Mouse (Mus musculus) brain, embryonic 14.5 days (tissue): ENCODE measurements around the gene Elk3. TPM values are rescaled to one million over a fixed set of nuclear protein-coding genes. Genes with fewer than 3 reads are reported as not detected.

Experiments
- DNase-seq: peaks from one replicate; pipeline ENCODE4 v3.0.0-alpha.2; 2011; ENCODE audit warnings: low read depth
- CTCF ChIP-seq: fragments of 200-500 bp; IDR thresholded peaks from 2 replicates; pipeline ENCODE4 v1.5.1; 2012; ENCODE audit warnings: inconsistent platforms, mild to moderate bottlenecking, moderate library complexity, borderline replicate concordance; ENCODE audit not compliant: insufficient read depth, insufficient read length; ENCODE audit errors: extremely low read depth
- POLR2A ChIP-seq: fragments of 200-500 bp; IDR thresholded peaks from 2 replicates; pipeline ENCODE4 v1.6.1; 2012; ENCODE audit warnings: mild to moderate bottlenecking, inconsistent platforms, borderline replicate concordance; ENCODE audit not compliant: poor library complexity, insufficient read depth, insufficient read length, severe bottlenecking; ENCODE audit errors: extremely low read depth
- polyA plus RNA-seq: library from polyadenylated mRNA; depleted of rRNA; stranded (reverse); fragments of >200 nt; gene quantifications from 2 replicates; pipeline ENCODE4 v1.2.3, GENCODE M21; 2012

The Elk3 gene
- polyA plus RNA-seq, 1 experiment: 16.0 TPM

DNA sequence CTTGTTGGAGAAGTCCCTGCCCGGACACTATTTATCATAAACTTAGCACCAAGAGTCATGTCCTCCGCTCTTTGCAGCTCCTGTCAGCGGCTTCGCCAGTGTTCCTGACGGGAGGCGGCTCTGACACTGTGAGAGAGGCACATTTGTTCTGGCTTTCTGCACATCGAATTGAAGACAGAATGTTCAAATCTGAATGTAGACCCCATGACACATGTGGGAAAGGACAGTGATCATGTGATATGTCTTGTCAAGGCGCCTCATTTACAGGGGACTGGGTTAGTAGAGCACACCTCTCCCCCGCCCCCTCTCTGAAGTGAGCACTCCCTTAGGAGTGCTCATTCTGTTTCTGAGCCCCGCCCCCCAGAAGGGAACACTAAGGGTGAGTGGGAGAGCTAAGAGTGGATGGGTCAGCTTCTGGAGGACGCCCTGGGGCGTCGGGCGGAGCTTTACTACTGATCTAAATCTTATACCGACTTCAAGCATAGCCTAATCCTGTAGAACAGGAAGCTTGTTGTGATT is 48.9 kb downstream of the Elk3 start:
- TF ChIP-seq CTCF (no peak), POLR2A (no peak)
- peak; percentile 70 for DNase-seq

DNA sequence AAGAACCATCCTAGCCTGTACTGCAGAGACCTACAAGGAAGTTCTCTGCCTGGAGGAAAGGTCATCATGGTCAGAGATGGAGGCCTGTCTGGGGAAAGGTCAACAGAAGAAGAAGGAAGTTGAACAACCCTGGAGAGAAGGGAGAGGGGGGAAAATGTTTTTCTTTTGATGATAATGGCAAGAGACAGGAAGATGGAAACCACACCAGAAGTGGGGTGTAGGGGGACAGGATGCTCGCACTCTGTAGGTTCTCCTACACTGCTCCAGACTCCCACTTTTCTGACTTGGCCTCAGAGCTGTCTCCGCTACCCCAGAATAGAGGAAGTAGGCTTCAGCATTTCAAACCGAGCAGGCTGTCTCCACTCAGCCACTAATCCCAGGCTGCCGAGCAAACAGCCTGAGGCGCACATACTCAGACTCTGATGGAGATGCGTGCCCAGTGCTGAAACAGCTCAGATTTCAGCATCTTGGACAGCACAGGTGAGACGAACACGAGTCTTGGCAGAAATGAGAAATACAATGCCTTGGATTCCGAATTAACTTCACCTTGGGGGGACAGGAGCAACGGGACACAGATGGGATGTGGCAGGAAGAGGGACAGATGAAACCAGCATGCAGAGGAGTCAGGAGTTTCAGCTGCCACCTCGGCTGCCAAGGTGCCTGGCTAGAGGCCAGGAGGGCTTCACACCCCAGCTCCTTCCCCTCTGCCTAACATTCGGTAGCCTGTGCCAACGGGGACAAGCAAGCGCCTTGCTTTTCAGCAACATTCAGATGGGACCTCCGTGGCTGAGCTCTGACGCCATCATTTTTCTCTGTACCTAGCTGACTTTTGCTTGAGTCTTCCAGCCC is 49.6 kb downstream of the Elk3 start:
- TF ChIP-seq CTCF: no peak
- no peak for TF ChIP-seq POLR2A
- DNase-seq: peak; percentile 96

DNA sequence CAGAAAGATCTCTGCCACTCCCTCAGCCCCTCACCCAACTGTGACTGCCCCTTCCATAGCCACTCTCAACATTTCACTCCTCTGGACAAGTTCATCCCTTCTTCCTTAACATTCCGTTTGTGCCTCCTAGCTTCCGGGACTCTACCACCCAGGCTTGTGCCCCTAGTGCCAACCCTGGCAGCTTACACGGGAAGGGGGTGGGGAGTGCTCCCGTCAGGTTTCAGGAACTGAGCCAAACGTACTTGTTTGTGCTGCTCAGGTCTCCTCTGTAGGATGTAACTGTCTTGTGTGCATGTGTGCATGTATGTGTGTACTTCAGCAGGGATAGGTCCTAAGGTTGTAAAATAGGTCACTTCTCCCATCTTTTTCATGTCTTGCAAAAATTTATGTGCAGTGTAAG is 51.1 kb downstream of the Elk3 start:
- DNase-seq: peak; percentile 65
- no peak for TF ChIP-seq POLR2A
- no peak for TF ChIP-seq CTCF

DNA sequence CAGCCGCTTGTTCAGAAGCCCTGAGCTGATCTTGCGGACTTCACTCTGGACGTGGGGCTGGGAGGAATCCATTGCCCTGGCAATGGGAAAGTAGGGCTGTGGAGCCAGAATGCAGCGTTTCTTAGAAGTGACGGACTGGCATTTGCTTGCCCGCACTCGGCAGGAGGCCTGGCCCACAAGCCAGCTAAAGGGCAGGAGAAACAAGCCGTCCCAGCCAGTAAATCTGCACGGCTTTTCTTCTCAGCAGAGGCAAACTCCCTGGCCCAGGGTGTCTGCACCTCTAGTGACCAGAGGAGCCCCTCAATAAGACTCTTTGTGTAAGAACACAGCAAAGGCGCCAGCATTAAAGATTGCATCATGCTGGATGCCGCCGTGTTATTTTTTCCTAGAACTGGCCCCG is 55.6 kb downstream of the Elk3 start:
- peak; percentile 90 for DNase-seq
- TF ChIP-seq POLR2A (no peak), CTCF (no peak)

DNA sequence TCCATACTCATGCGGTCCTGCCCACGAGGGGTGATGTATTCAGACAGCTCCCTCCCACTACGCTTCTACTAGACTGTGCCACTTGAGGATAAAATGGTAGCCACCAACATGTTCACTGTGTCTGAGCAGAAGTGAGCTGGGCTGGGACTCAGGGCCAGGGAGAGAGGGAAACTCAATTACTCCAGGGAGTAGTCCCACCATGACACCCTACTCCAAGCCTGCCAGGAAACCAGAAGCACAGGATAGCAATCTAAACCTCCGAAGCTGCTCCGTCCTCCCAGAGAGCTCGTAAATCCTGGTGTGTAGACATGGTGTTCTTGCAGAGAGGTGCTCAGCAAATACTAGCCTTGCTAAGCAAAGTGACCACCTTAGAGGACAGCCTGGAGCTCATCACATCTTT is 57.8 kb downstream of the Elk3 start:
- TF ChIP-seq POLR2A (no peak), CTCF (no peak)
- no peak for DNase-seq

DNA sequence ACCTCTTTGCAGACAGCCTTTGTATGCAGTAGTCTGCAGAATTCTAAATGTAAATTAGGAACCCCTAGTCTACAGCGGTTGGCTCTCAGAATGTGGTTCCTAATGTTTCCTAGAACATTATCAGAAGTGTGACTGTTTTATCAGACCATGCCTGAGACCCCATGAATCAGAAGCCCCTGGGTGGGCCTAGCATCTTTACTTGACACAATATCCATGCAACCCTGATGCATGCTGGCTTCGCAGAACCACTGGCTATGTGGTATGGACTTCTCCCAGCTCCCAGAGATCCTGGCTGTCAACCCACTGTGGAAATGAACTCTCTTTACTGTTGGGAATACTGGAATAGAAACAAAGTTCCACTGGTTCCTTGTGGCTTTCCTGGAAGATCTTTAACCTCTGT is 58.3 kb downstream of the Elk3 start:
- no peak for DNase-seq
- no peak for TF ChIP-seq CTCF

DNA sequence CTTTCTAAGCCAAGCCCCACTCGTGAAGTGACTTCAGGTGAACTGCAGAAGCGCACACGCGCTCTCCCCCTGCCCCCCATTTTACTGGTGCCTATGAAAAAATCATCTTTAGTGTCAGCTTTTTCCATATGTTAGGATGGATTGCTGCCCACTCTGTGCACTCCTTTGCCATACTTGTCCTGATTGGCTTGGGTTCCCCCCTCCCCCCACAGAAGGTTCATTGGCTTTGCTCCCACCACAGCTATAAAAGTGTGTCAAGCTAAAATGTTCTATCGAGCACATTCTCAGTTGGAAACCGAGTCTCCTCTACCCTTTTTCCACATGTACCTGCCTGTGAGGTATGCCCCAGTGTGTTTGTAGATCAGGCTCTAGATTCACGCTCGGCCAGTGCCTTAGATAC is 59.5 kb downstream of the Elk3 start:
- peak; percentile 64 for DNase-seq
- TF ChIP-seq CTCF (no peak), POLR2A (no peak)

DNA sequence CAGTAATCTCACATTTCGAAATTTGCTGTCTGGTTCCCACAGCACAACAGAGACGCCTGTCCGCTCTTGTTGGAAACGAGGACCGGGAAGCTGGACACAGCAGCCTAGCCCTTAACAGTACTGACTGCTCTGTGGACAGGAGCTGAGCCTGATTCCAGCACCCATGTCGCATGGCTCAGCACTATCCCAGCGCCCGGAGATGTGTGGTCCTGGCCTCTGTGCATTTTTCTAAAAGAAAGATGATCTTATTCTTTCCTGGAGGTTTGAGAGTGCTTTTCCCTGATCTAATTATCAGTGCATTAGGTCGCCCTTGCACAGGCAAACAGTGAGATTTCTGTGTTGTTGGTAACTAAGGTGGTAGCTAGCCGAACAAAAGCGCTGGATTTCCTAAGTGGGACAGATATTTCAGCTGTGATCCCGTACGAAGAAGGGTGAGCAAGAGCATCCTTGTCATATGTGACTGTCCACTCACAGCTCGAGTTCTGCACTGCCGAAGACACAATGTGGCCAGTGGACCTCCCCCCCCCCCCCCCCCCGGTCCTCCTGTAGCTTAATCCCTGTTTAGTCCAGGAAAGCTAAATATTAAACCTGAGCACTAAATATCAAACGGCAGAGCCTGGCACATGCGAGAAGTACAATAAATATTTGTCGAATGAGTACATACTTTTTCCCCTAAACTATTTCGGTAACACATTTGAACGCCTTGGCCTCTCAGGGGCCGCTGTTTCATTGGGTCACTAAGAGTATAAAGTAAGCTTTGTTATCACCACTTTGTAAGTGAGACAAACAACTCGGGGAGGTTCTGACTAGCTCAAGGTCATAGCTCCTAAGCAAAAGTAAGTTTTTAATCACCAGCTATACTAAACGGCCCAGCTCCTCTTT is 60.3 kb downstream of the Elk3 start:
- TF ChIP-seq POLR2A (no peak), CTCF (no peak)
- DNase-seq: no peak

DNA sequence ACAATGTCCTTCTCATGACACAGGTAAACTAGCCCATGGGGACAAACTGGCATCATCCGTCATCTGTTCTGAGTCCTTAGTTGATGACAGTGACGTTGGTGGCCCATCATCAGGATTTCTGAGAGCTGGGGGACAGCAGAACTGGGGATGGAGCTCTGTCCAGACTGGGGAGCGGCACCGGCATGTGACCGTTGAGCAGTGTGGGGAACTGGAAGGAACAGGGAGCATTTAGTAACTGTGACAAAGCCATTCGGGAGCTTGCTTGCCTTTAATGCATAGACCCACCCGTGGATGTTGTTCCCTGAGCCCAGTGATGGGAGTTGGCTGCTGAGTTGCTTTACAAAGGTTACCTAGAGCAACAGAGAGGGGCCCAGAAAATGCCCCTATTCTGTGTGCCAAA is 61.0 kb downstream of the Elk3 start:
- TF ChIP-seq CTCF (no peak), POLR2A (no peak)

DNA sequence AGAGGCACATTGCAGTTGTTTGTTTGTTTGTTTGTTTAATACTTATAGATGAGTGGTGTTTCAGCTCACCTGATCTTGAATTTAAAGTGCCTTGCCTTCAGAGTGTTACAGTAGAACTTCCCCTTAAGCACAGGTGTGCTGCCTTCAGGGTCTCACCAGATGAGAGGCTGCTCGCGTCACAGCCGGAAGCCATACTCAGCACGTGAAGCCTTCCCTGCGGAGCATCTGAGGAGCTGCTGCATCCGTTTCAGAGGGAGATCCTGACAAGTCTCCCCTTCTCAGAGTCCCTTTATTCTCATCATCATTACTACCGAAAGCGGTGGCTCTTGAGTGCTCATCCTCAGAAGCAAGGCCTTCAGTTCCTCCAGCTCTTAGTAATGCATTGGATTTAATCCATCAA is 62.5 kb downstream of the Elk3 start:
- DNase-seq: no peak
- no peak for TF ChIP-seq POLR2A
- TF ChIP-seq CTCF: no peak

More for the DNA sequence above, 61.0 kb downstream of the Elk3 start:
- no peak for DNase-seq

DNA sequence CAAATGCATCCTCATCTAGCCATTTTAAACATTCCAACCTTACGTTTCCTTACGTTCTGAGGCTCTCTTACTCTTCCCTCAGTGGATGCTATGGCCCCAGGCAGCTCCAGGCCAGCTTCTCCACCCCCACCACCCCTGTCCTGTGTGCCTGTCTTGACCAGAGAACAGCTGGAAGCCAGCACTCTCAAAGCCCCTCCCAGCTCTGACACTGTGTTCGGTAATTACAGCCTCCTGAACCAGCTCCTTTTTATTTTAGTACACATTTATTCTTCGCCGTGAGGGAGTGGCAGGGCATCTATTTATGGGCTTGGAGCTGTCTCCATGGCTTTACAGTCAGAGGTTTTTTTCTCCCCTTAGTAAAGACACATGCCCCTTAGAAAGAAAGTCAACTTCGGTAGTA is 63.0 kb downstream of the Elk3 start:
- no peak for TF ChIP-seq CTCF
- TF ChIP-seq POLR2A: no peak
- DNase-seq: no peak

DNA sequence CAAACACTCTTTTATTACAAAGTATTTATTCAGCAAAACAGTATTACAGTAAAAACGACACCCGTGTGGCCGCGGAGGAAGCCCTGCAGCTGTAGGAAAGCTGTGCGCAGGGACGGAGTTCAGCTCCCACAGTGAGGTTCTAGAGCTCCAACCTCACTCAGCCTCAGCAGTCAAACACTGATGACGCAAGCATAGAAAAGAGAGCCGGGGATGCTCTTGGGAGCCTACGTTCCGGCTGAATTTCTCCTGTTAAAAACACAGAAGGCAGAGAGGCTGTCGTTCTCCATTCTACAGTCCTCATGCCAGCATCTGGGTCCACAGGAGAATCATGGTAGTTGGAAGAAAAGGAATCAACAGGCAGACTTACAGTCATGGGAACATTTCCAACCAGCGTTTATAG is 63.5 kb downstream of the Elk3 start:
- no peak for TF ChIP-seq CTCF
- no peak for DNase-seq
